In the genomic region with DNA sequence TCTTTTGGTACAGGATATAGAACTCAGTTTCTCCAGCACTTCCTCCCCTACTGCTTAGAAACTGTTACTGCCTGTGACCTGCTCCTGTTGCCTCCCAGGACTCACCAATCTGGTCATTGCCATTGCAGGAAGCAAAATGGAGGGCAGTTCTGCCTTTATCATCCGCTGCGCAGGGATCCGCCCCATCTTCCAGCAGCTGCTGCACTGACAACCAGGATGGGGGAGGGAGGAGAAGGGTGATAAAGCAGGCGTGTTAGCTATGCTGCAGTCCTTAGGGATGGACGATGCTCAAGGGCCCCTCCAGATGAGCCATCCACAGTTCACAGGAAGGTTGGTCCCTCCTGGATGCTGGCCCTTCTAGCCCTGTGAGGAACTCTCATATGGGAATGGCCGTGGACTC, we compare ENCODE assay signal across 15 mouse cellular contexts. TPM values are rescaled to one million over a fixed set of nuclear protein-coding genes. Genes with fewer than 3 reads are reported as not detected.
"Had no signal": no experiment of that assay in that cellular context is flagged by ENCODE, and none has a peak within 500 bp of the region (broad histone marks: within the 10 kb centered on the region; RNA-seq: fewer than 3 reads in every experiment).

No protein-coding gene starts in this region.

- H3K9ac ChIP-seq: neural tube, embryonic 12.5 days had no signal

- ATAC-seq: intestine, postnatal 0 days; lung, postnatal 0 days had no signal

- H3K9me3 ChIP-seq: limb, embryonic 10.5 days; neural tube, embryonic 12.5 days had no signal

- H3K4me3 ChIP-seq: left cerebral cortex, adult 2 months; limb, embryonic 10.5 days; myocyte; neural tube, embryonic 12.5 days had no signal

- H3K27ac ChIP-seq: left cerebral cortex, adult 2 months; limb, embryonic 10.5 days; macrophage; neural tube, embryonic 12.5 days; stomach, postnatal 0 days had no signal

- H3K27me3 ChIP-seq: neural tube, embryonic 12.5 days had no signal

- DNase-seq: kidney, adult 8-10 months; lung, adult 2 months; midbrain, embryonic 14.5 days; thymus, postnatal 4 days had no signal

- H3K4me2 ChIP-seq: neural tube, embryonic 12.5 days had no signal

RNA-seq across cellular contexts. Expression of a gene that starts 16.2 kb away (rescaled TPM):
- total RNA-seq: layer of hippocampus, postnatal 25 days; neutrophil, adult 5-6 weeks had no signal
- polyA plus RNA-seq: kidney, embryonic 16.5 days; macrophage; midbrain, embryonic 14.5 days; neural tube, embryonic 12.5 days had no signal
